Mouse (Mus musculus): ENCODE results near the gene Eri3. TPM values are rescaled to one million over a fixed set of nuclear protein-coding genes. Genes with fewer than 3 reads are reported as not detected.

Gene Eri3
- polyA plus RNA-seq (2015; fragmentation: Nextera tagmentation; extraction: Ambion mirVana) = 144 and 158 TPM in 2 replicates

- no peaks in the 10 kb centered on the region for H3K27me3 ChIP-seq
- H3K4me2 ChIP-seq = peak within 1 kb of the TSS; percentile 77
- peak within 1 kb of the TSS; percentile 93 for H3K4me3 ChIP-seq
- H3K36me3 ChIP-seq = no peaks in the 10 kb centered on the region; the same call in 1 of the 2 replicates
- ATAC-seq (ENCODE audit: insufficient number of reproducible peaks, low FRiP score, low TSS enrichment, low read depth) = peak; percentile 99
- H3K9me3 ChIP-seq = no peaks in the 10 kb centered on the region
- under 1% methylated on average over 49 of the region's 53 CpGs for WGBS
- H3K9ac ChIP-seq = peak within 1 kb of the TSS; percentile 79
- H3K27ac ChIP-seq = peak within 1 kb of the TSS; percentile 91
- peaks cover 20% of the 10 kb centered on the region for H3K4me1 ChIP-seq
These were observed at the start of gene Eri3 for GRCm38 (mm10) chr4:117550140-117550851. Gene Eri3 (plus strand): TSS chr4:117550365.

- H3K9me3 ChIP-seq = no peaks in the 10 kb centered on the region
- H3K27ac ChIP-seq = no peak overlapping the region
- no peaks in the 10 kb centered on the region for H3K36me3 ChIP-seq
- H3K4me2 ChIP-seq = no peak overlapping the region
- H3K4me3 ChIP-seq = no peak overlapping the region
- ATAC-seq (ENCODE audit: insufficient number of reproducible peaks, low FRiP score, low TSS enrichment, low read depth) = no peak
- H3K27me3 ChIP-seq = no peaks in the 10 kb centered on the region
- no peak overlapping the region for H3K9ac ChIP-seq
- WGBS = 87% methylated on average over 4 of the region's 4 CpGs
- H3K4me1 ChIP-seq = no peaks in the 10 kb centered on the region
These were observed 31.9 kb upstream of the Eri3 start for GRCm38 (mm10) chr4:117518246-117518645.

DNA sequence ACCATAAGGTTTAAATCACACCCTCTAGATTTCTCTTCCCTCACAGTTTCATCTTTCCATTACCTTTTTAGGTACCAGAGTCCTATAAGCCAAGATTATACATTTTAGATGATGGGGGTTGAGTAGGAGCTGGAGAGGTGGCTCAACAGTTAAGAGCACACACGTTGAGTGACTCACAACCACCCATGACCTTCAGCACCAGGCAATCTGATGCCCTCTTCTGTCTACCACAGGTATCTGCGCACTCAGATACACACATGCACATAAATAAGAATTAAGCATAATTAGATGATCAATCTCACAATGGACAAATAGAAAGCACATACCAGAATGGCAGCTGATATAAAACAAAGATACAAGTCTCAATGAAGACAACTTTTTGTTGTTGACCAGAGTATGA, 28.8 kb upstream of the Eri3 start:
- H3K9ac ChIP-seq = no peak overlapping the region
- no peak overlapping the region for H3K27ac ChIP-seq
- no peaks in the 10 kb centered on the region for H3K27me3 ChIP-seq
- no peaks in the 10 kb centered on the region for H3K9me3 ChIP-seq
- no peak overlapping the region for H3K4me3 ChIP-seq
- no peak for ATAC-seq (ENCODE audit: insufficient number of reproducible peaks, low FRiP score, low TSS enrichment, low read depth)
- no peaks in the 10 kb centered on the region for H3K4me1 ChIP-seq
- H3K36me3 ChIP-seq = no peaks in the 10 kb centered on the region
- 71% methylated on average over 2 of the region's 2 CpGs for WGBS
- H3K4me2 ChIP-seq = no peak overlapping the region

DNA sequence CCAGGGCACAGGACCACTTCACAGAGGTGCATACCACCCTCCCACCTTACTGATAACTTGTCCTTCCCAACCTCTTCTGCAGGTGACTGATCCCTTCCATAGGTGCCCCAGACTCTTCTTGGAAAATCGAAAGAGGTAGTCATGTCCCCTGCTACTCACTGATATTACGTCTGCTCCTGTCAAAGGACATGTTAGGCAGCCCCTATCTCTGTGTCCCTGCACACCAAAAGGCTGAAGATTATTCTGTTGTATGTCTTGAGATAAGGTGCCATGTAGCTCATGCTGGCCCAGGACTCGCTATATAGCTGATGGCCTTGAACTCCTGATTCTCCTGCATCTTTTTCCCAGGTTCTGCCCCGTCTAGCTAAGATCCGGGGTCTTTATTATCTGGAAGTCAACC, 24.2 kb upstream of the Eri3 start:
- 90% methylated on average over 5 of the region's 5 CpGs for WGBS
- no peak overlapping the region for H3K4me2 ChIP-seq
- H3K27me3 ChIP-seq = no peaks in the 10 kb centered on the region
- H3K9ac ChIP-seq = no peak overlapping the region
- no peak overlapping the region for H3K27ac ChIP-seq
- H3K9me3 ChIP-seq = no peaks in the 10 kb centered on the region
- no peak overlapping the region for H3K4me3 ChIP-seq
- ATAC-seq (ENCODE audit: insufficient number of reproducible peaks, low FRiP score, low TSS enrichment, low read depth) = no peak
- H3K4me1 ChIP-seq = peaks cover 6% of the 10 kb centered on the region; the same call in 1 of the 2 replicates
- no peaks in the 10 kb centered on the region for H3K36me3 ChIP-seq

GRCm38 (mm10) chr4:117527116-117527899, 22.9 kb upstream of the Eri3 start:
- no peak overlapping the region for H3K9ac ChIP-seq
- H3K4me2 ChIP-seq = no peak overlapping the region
- no peaks in the 10 kb centered on the region for H3K27me3 ChIP-seq
- 45% methylated on average over 9 of the region's 9 CpGs for WGBS
- no peaks in the 10 kb centered on the region for H3K9me3 ChIP-seq
- no peaks in the 10 kb centered on the region for H3K36me3 ChIP-seq
- no peak overlapping the region for H3K27ac ChIP-seq
- no peak overlapping the region for H3K4me3 ChIP-seq
- no peak for ATAC-seq (ENCODE audit: insufficient number of reproducible peaks, low FRiP score, low TSS enrichment, low read depth)
- peaks cover 6% of the 10 kb centered on the region; the same call in 1 of the 2 replicates for H3K4me1 ChIP-seq

DNA sequence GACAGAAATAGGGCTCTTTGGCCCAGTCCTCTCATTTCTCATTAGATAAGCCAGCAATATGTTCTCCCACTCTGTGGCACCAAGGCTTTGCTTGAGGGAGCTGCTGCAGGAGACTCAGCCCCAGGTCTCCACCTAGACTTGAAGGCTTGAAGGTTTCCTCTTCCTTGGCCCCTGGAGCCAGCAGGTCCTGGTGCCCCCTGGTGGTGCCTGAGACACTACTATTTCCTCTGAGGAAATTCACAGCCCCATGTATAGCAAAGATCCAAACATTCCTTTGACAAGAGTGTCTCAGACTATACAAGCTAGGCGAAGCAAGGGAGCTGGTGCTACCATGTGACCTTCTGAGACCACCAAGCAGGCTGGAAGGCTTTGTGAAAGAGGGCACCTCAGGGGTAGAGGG, 22.2 kb upstream of the Eri3 start:
- no peaks in the 10 kb centered on the region for H3K36me3 ChIP-seq
- no peak overlapping the region for H3K27ac ChIP-seq
- H3K9ac ChIP-seq = no peak overlapping the region
- no peak overlapping the region for H3K4me3 ChIP-seq
- H3K4me1 ChIP-seq = peaks cover 6% of the 10 kb centered on the region; the same call in 1 of the 2 replicates
- ATAC-seq (ENCODE audit: insufficient number of reproducible peaks, low FRiP score, low TSS enrichment, low read depth) = no peak
- 41% methylated on average over 1 of the region's 1 CpGs for WGBS
- no peaks in the 10 kb centered on the region for H3K9me3 ChIP-seq
- no peak overlapping the region for H3K4me2 ChIP-seq
- no peaks in the 10 kb centered on the region for H3K27me3 ChIP-seq

DNA sequence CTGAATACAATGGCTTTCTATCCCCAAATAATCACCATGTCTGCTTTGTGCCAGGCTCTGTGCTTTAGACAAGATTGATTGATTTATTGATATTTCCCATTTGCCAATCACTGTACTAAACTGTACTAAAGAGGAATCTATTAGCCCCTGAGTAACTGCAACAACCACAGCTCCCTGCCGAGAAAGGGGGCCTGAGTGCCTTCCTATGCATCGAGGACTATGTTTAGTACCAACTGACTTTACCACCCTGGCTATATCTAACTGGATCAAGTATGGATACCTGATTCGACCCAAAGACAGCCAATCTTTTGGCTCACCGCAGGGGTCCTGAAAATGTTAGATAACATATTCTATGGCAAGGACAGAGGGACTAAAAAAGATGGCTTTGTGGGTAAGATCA, 20.3 kb upstream of the Eri3 start:
- no peaks in the 10 kb centered on the region for H3K36me3 ChIP-seq
- no peak for ATAC-seq (ENCODE audit: insufficient number of reproducible peaks, low FRiP score, low TSS enrichment, low read depth)
- WGBS = 82% methylated on average over 4 of the region's 4 CpGs
- H3K27me3 ChIP-seq = no peaks in the 10 kb centered on the region
- no peak overlapping the region for H3K27ac ChIP-seq
- H3K4me2 ChIP-seq = no peak overlapping the region
- peaks cover 6% of the 10 kb centered on the region; the same call in 1 of the 2 replicates for H3K4me1 ChIP-seq
- no peaks in the 10 kb centered on the region for H3K9me3 ChIP-seq
- no peak overlapping the region for H3K4me3 ChIP-seq
- H3K9ac ChIP-seq = no peak overlapping the region

GRCm38 (mm10) chr4:117535496-117536200, 14.5 kb upstream of the Eri3 start:
- Histone ChIP-seq H3K9me3 (no peaks in the 10 kb centered on the region), H3K4me2 (no peak overlapping the region)

DNA sequence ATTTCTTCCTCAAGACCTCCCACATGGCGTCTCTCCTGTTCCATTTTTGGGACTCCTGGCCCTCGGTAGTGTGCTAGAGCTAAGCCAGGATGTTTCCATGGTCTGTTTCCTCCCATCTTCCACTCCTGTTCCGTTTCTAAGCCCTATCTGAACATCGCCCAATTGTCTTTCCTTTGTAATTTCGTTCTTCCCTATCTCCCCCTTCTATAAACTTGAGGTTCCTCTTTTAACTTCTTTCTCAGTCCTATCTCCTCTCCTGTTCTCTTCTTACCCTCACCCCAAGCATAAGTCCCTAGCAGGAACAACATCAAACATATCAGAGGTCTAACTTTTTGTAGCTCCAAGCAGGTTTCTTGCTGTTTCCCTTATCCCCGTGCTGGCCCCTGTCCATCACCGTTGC, 13.2 kb upstream of the Eri3 start:
- Histone ChIP-seq H3K9me3 (no peaks in the 10 kb centered on the region), H3K36me3 (no peaks in the 10 kb centered on the region), H3K27ac (no peak overlapping the region), H3K4me3 (no peak overlapping the region), H3K27me3 (no peaks in the 10 kb centered on the region), H3K4me2 (no peak overlapping the region), H3K9ac (no peak overlapping the region), H3K4me1 (no peaks in the 10 kb centered on the region)
- WGBS = 84% methylated on average over 7 of the region's 7 CpGs
- no peak for ATAC-seq (ENCODE audit: insufficient number of reproducible peaks, low FRiP score, low TSS enrichment, low read depth)

More at GRCm38 (mm10) chr4:117535496-117536200, 14.5 kb upstream of the Eri3 start:
- no peak for ATAC-seq (ENCODE audit: insufficient number of reproducible peaks, low FRiP score, low TSS enrichment, low read depth)
- Histone ChIP-seq H3K27me3 (no peaks in the 10 kb centered on the region), H3K36me3 (no peaks in the 10 kb centered on the region), H3K9ac (no peak overlapping the region), H3K4me3 (no peak overlapping the region), H3K4me1 (no peaks in the 10 kb centered on the region), H3K27ac (no peak overlapping the region)
- 62% methylated on average over 9 of the region's 9 CpGs for WGBS

- no peak for ATAC-seq (ENCODE audit: insufficient number of reproducible peaks, low FRiP score, low TSS enrichment, low read depth)
- Histone ChIP-seq H3K9ac (no peak overlapping the region), H3K27me3 (no peaks in the 10 kb centered on the region), H3K4me2 (no peak overlapping the region), H3K9me3 (no peaks in the 10 kb centered on the region), H3K4me3 (no peak overlapping the region), H3K27ac (no peak overlapping the region), H3K4me1 (no peaks in the 10 kb centered on the region), H3K36me3 (no peaks in the 10 kb centered on the region)
- WGBS = 73% methylated on average over 8 of the region's 8 CpGs
These were observed 10.7 kb upstream of the Eri3 start for GRCm38 (mm10) chr4:117539329-117539980.

- Histone ChIP-seq H3K4me3 (no peak overlapping the region), H3K9me3 (no peaks in the 10 kb centered on the region), H3K36me3 (no peaks in the 10 kb centered on the region), H3K4me2 (no peak overlapping the region), H3K27ac (no peak overlapping the region), H3K4me1 (no peaks in the 10 kb centered on the region), H3K27me3 (no peaks in the 10 kb centered on the region), H3K9ac (no peak overlapping the region)
- 65% methylated on average over 5 of the region's 5 CpGs for WGBS
- no peak for ATAC-seq (ENCODE audit: insufficient number of reproducible peaks, low FRiP score, low TSS enrichment, low read depth)
These were observed 9.6 kb upstream of the Eri3 start for GRCm38 (mm10) chr4:117540571-117540970.
